Comparison of ENCODE assay signal across 8 mouse cellular contexts in genomic region chr16:21248713-21249531, GRCm38 (mm10). TPM values are rescaled to one million over a fixed set of nuclear protein-coding genes. Genes with fewer than 3 reads are reported as not detected.
DNase-seq lines count a peak whose midpoint lies in the region; ATAC-seq and TF ChIP-seq lines count a peak whose summit lies in the region.

No protein-coding gene starts in this region.

- H3K27me3 ChIP-seq in liver, adult 2 months (ENCODE audit: control insufficient read depth, insufficient read depth, low read length) = peaks cover 13% of the 10 kb centered on the region; the same call in 1 of the 2 replicates
- H3K27me3 ChIP-seq in embryonic facial prominence, embryonic 14.5 days (replicated peaks; ENCODE audit: control insufficient read depth, insufficient read depth, low read length) = no peaks in the 10 kb centered on the region
- H3K27me3 ChIP-seq in limb, embryonic 10.5 days (ENCODE audit: low read depth, poor library complexity, severe bottlenecking) = peaks cover 58% of the 10 kb centered on the region

- H3K4me1 ChIP-seq in liver, adult 2 months (ENCODE audit: control insufficient read depth, insufficient read depth, low read length) = no peaks in the 10 kb centered on the region
- peaks cover 57% of the 10 kb centered on the region for H3K4me1 ChIP-seq in embryonic facial prominence, embryonic 14.5 days (ENCODE audit: control insufficient read depth, insufficient read depth, low read length)
- peaks cover 64% of the 10 kb centered on the region for H3K4me1 ChIP-seq in limb, embryonic 10.5 days
- peaks cover 25% of the 10 kb centered on the region for H3K4me1 ChIP-seq in olfactory bulb, adult 2 months (ENCODE audit: control insufficient read depth, insufficient read depth, low read length)

- 7% methylated on average over 39 of the region's 39 CpGs for WGBS in liver, adult 2 months
- 6% methylated on average over 39 of the region's 39 CpGs for WGBS in embryonic facial prominence, embryonic 14.5 days
- 3% methylated on average over 39 of the region's 39 CpGs for WGBS in limb, embryonic 10.5 days
- WGBS in olfactory bulb, adult 2 months = 17% methylated on average over 39 of the region's 39 CpGs

- H3K9me3 ChIP-seq in embryonic facial prominence, embryonic 14.5 days (ENCODE audit: control insufficient read depth, low read length) = no peaks in the 10 kb centered on the region
- H3K9me3 ChIP-seq in limb, embryonic 10.5 days (replicated peaks) = no peaks in the 10 kb centered on the region

- no peak for ATAC-seq in embryonic facial prominence, embryonic 14.5 days (ENCODE audit: low read depth)

- H3K79me2 ChIP-seq in liver, adult 2 months (ENCODE audit: control insufficient read depth, insufficient read depth, low read length) = no peaks in the 10 kb centered on the region

- no peak overlapping the region for H3K27ac ChIP-seq in liver, adult 2 months (replicated peaks; ENCODE audit: insufficient read depth, low read depth, low read length)
- peak overlapping the region; percentile 42; the same call in 1 of the 2 replicates for H3K27ac ChIP-seq in embryonic facial prominence, embryonic 14.5 days (replicated peaks; ENCODE audit: low read depth, low read length)
- peak overlapping the region; percentile 92 for H3K27ac ChIP-seq in limb, embryonic 10.5 days
- H3K27ac ChIP-seq in olfactory bulb, adult 2 months (ENCODE audit: insufficient read depth, low read depth, low read length) = no peak overlapping the region

- TF ChIP-seq CTCF in liver, adult 2 months (IDR thresholded peaks at IDR 0.05; ENCODE audit: low read depth, low read length) = no peak
- no peak for TF ChIP-seq CTCF in olfactory bulb, adult 2 months (IDR thresholded peaks at IDR 0.05; ENCODE audit: insufficient read depth, low read depth, low read length)

- no peak for TF ChIP-seq POLR2A in liver, adult 2 months (IDR thresholded peaks at IDR 0.05; ENCODE audit: extremely low read depth, insufficient read depth, low read length)
- TF ChIP-seq POLR2A in olfactory bulb, adult 2 months (IDR thresholded peaks at IDR 0.05; ENCODE audit: insufficient read depth, low read depth, low read length) = no peak

- H3K4me2 ChIP-seq in embryonic facial prominence, embryonic 14.5 days (ENCODE audit: low read depth, low read length) = peak overlapping the region; percentile 91

- no peak for DNase-seq in liver, adult 2 months (ENCODE audit: extremely low read depth, low read depth, low spot score)
- DNase-seq in liver = no peak
- DNase-seq in embryonic facial prominence, embryonic 14.5 days (ENCODE audit: low spot score) = peak; percentile 35
- DNase-seq in limb, embryonic 10.5 days (ENCODE audit: low spot score) = no peak
- DNase-seq in retina, postnatal 1 day = no peak
- DNase-seq in Muller cell, postnatal 12 days (ENCODE audit: inconsistent ontology term) = no peak
- DNase-seq in urinary bladder, postnatal 10 days (ENCODE audit: low spot score) = no peak

- no peak overlapping the region for H3K9ac ChIP-seq in liver, adult 2 months (ENCODE audit: low read depth, low read length)
- peak overlapping the region; percentile 66 for H3K9ac ChIP-seq in embryonic facial prominence, embryonic 14.5 days (ENCODE audit: low read depth, low read length)

- no peaks in the 10 kb centered on the region for H3K36me3 ChIP-seq in liver, adult 2 months (ENCODE audit: control insufficient read depth, insufficient read depth, low read length)
- no peaks in the 10 kb centered on the region for H3K36me3 ChIP-seq in embryonic facial prominence, embryonic 14.5 days (ENCODE audit: control insufficient read depth, insufficient read depth, low read length)
- no peaks in the 10 kb centered on the region for H3K36me3 ChIP-seq in limb, embryonic 10.5 days

- peak overlapping the region; percentile 15; the same call in 1 of the 2 replicates for H3K4me3 ChIP-seq in liver, adult 2 months (ENCODE audit: insufficient read depth, low read depth, low read length)
- H3K4me3 ChIP-seq in embryonic facial prominence, embryonic 14.5 days (ENCODE audit: low read depth, low read length) = peak overlapping the region; percentile 42
- H3K4me3 ChIP-seq in limb, embryonic 10.5 days = peak overlapping the region; percentile 57
- H3K4me3 ChIP-seq in olfactory bulb, adult 2 months (ENCODE audit: insufficient read depth, low read depth, low read length) = peak overlapping the region; percentile 10

RNA-seq across cellular contexts. Expression of gene Ephb3, which starts 44.4 kb away (rescaled TPM):
- total RNA-seq in liver, adult 2 months (2014; rRNA removed) = 0.40 and 0.83 TPM in 2 replicates
- 0.31 and 0.44 TPM in 2 replicates for polyA plus RNA-seq in liver, adult 2 months (2012; rRNA removed)
- 28.4 and 31.8 TPM in 2 replicates for polyA plus RNA-seq in embryonic facial prominence, embryonic 14.5 days (2014; fragmentation: Nextera tagmentation; extraction: Ambion mirVana)
- polyA plus RNA-seq in limb, embryonic 10.5 days (2016; fragmentation: Nextera tagmentation; extraction: Ambion mirVana) = 31.0 and 48.3 TPM in 2 replicates
- not detected in 2 replicates for polyA plus RNA-seq in olfactory bulb, adult 2 months (2012; ENCODE audit: insufficient read depth, insufficient read length, low replicate concordance, missing spikeins)

Comparison
In these comparisons a context has a peak if more than half of its experiments do, and no peak if none do; other contexts are left out.
1. H3K27ac ChIP-seq: peak in embryonic facial prominence, embryonic 14.5 days (single experiment) and limb, embryonic 10.5 days (single experiment); none in liver, adult 2 months (single experiment) and olfactory bulb, adult 2 months (single experiment).
2. RNA of gene Ephb3, which starts 44.4 kb away (polyA plus RNA-seq): 31.0 to 48.3 TPM in limb, embryonic 10.5 days and 28.4 to 31.8 TPM in embryonic facial prominence, embryonic 14.5 days; 0.31 to 0.44 TPM in liver, adult 2 months and not detected in olfactory bulb, adult 2 months; every median in the first group is over 10 times any median in the second.
3. Peak in every context shown above with its lines, with median percentiles within 50 percentile points of each other: H3K4me3 ChIP-seq.